ENCODE assay signal across 12 mouse cellular contexts in genomic region chr12:100839079-100839600, GRCm38 (mm10).
DNase-seq lines count a peak whose midpoint lies in the region; ATAC-seq and TF ChIP-seq lines count a peak whose summit lies in the region.
"Had no signal": no experiment of that assay in that cellular context is flagged by ENCODE, and none has a peak within 500 bp of the region (broad histone marks: within the 10 kb centered on the region; RNA-seq: fewer than 3 reads in every experiment).

No protein-coding gene starts in this region.

- DNase-seq in gastrocnemius, postnatal 25 days, result peak; percentile 15
- DNase-seq in gastrocnemius, adult 8-10 months (ENCODE audit: low spot score in 2 of 2), result no peak
- DNase-seq in lung, postnatal 36 days, result peak; percentile 28
- DNase-seq in lung, adult 2 months, result no peak
- no peak for DNase-seq in layer of hippocampus, adult 2 months (ENCODE audit: low spot score in 2 of 2)
- no peak for DNase-seq in thymus, postnatal 36 days
- DNase-seq: kidney, postnatal 4 days; thymus, adult 2 months had no signal

- TF ChIP-seq POLR2A in lung, adult 2 months (IDR thresholded peaks at IDR 0.05; ENCODE audit: borderline replicate concordance, extremely low read depth, low read depth, low read length), result no peak

- no peaks in the 10 kb centered on the region for H3K36me3 ChIP-seq in heart, embryonic 16.5 days (ENCODE audit: control insufficient read depth, insufficient read depth)
- H3K36me3 ChIP-seq in stomach, embryonic 15.5 days, result no peaks in the 10 kb centered on the region
- H3K36me3 ChIP-seq: forebrain, embryonic 10.5 days; limb, embryonic 12.5 days had no signal

- WGBS in lung, adult 2 months, result 32% methylated on average over 8 of the region's 8 CpGs
- WGBS in heart, embryonic 16.5 days, result 24% methylated on average over 8 of the region's 8 CpGs
- 30% methylated on average over 8 of the region's 8 CpGs for WGBS in stomach, embryonic 15.5 days

- no peak overlapping the region for H3K4me2 ChIP-seq in heart, embryonic 16.5 days (ENCODE audit: low read depth, low read length)
- H3K4me2 ChIP-seq in stomach, embryonic 15.5 days, result no peak overlapping the region
- H3K4me2 ChIP-seq: limb, embryonic 12.5 days had no signal

- no peaks in the 10 kb centered on the region for H3K4me1 ChIP-seq in lung, adult 2 months (ENCODE audit: control insufficient read depth, insufficient read depth, low read length)
- peaks cover 7% of the 10 kb centered on the region; the same call in 1 of the 2 replicates for H3K4me1 ChIP-seq in heart, embryonic 16.5 days (ENCODE audit: control insufficient read depth, insufficient read depth, low read length)
- no peaks in the 10 kb centered on the region for H3K4me1 ChIP-seq in stomach, embryonic 15.5 days
- H3K4me1 ChIP-seq: forebrain, embryonic 10.5 days; limb, embryonic 12.5 days had no signal

- TF ChIP-seq CTCF in lung, adult 2 months (IDR thresholded peaks at IDR 0.05; ENCODE audit: insufficient read depth, low read length), result no peak
- no peak for TF ChIP-seq CTCF in layer of hippocampus, adult 2 months (conservative IDR thresholded peaks at IDR 0.05)

- 0 out of 2 replicates have a peak overlapping the region, but pooled peaks have one; percentile 25 for H3K27ac ChIP-seq in heart, embryonic 16.5 days (ENCODE audit: low read length)
- no peak overlapping the region for H3K27ac ChIP-seq in stomach, embryonic 15.5 days
- H3K27ac ChIP-seq in layer of hippocampus, adult 2 months, result no peak overlapping the region
- H3K27ac ChIP-seq: forebrain, embryonic 10.5 days; limb, embryonic 12.5 days had no signal

- ATAC-seq in heart, embryonic 16.5 days (replicated peaks; ENCODE audit: extremely low read depth, insufficient read depth, low FRiP score), result peak; percentile 42; the same call in 1 of the 2 replicates
- ATAC-seq in stomach, embryonic 15.5 days (ENCODE audit: insufficient read depth, low FRiP score, low read depth), result peak; percentile 29; the same call in 1 of the 2 replicates

- H3K27me3 ChIP-seq in heart, embryonic 16.5 days (ENCODE audit: control insufficient read depth, insufficient read depth, low read length), result no peaks in the 10 kb centered on the region
- H3K27me3 ChIP-seq in stomach, embryonic 15.5 days (replicated peaks), result no peaks in the 10 kb centered on the region
- H3K27me3 ChIP-seq: limb, embryonic 12.5 days had no signal

- no peaks in the 10 kb centered on the region for H3K9me3 ChIP-seq in heart, embryonic 16.5 days (replicated peaks; ENCODE audit: control insufficient read depth, low read length)
- no peaks in the 10 kb centered on the region for H3K9me3 ChIP-seq in stomach, embryonic 15.5 days
- H3K9me3 ChIP-seq: forebrain, embryonic 10.5 days; limb, embryonic 12.5 days had no signal

- no peak overlapping the region for H3K4me3 ChIP-seq in lung, adult 2 months (replicated peaks; ENCODE audit: extremely low read depth, low read depth, low read length)
- no peak overlapping the region for H3K4me3 ChIP-seq in heart, embryonic 16.5 days (ENCODE audit: low read length)
- no peak overlapping the region for H3K4me3 ChIP-seq in stomach, embryonic 15.5 days (replicated peaks)
- H3K4me3 ChIP-seq in layer of hippocampus, adult 2 months, result no peak overlapping the region
- H3K4me3 ChIP-seq: forebrain, embryonic 10.5 days; limb, embryonic 12.5 days had no signal

- H3K9ac ChIP-seq in heart, embryonic 16.5 days (ENCODE audit: low read length), result no peak overlapping the region
- H3K9ac ChIP-seq in stomach, embryonic 15.5 days, result no peak overlapping the region
- H3K9ac ChIP-seq: limb, embryonic 12.5 days had no signal

Comparison
In these comparisons a context has a peak if more than half of its experiments do, and no peak if none do; other contexts are left out.
1. DNase-seq: peak in gastrocnemius, postnatal 25 days (single experiment) and lung, postnatal 36 days (single experiment); none in gastrocnemius, adult 8-10 months (0 of 2), lung, adult 2 months (single experiment), layer of hippocampus, adult 2 months (0 of 2) and thymus, postnatal 36 days (0 of 2).